14 mouse cellular contexts compared by ENCODE assay signal in the genomic region with DNA sequence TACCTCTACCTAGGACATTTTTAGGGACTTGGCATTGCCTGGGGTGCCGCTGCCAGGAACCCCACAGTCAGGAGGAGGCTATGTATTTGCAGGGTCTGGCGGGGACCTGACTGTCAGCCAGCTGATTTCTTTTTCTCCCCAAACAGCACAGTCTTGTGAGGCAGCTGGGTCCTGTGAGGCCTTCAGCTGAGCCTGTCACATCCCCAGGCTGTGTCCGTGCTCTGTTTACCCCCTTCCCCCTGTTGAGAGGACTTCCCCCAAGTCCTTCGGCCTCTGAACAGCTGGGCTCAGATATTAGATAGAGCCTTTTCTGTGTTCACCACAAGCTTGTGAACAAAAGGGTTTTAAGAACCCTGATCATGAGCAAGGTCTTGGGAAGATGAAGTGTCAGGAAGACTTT. TPM values are rescaled to one million over a fixed set of nuclear protein-coding genes. Genes with fewer than 3 reads are reported as not detected.
DNase-seq lines count a peak whose midpoint lies in the region; ATAC-seq lines count a peak whose summit lies in the region.
"Had no signal": no experiment of that assay in that cellular context is flagged by ENCODE, and none has a peak within 500 bp of the region (broad histone marks: within the 10 kb centered on the region; RNA-seq: fewer than 3 reads in every experiment).

No protein-coding gene starts in this region.

- no peaks in the 10 kb centered on the region for H3K9me3 ChIP-seq in kidney, embryonic 15.5 days (replicated peaks)
- H3K9me3 ChIP-seq: limb, embryonic 12.5 days had no signal

- no peak overlapping the region for H3K4me3 ChIP-seq in kidney, embryonic 15.5 days (replicated peaks)
- H3K4me3 ChIP-seq: limb, embryonic 12.5 days had no signal

- H3K9ac ChIP-seq in kidney, embryonic 15.5 days, result no peak overlapping the region

- H3K4me2 ChIP-seq in kidney, embryonic 15.5 days, result no peak overlapping the region
- H3K4me2 ChIP-seq: limb, embryonic 12.5 days had no signal

- H3K27ac ChIP-seq in kidney, embryonic 15.5 days, result peak overlapping the region; percentile 58
- H3K27ac ChIP-seq: limb, embryonic 12.5 days had no signal

- ATAC-seq in kidney, embryonic 15.5 days (replicated peaks; ENCODE audit: low FRiP score), result peak; percentile 24; the same call in 1 of the 2 replicates
- ATAC-seq: inflammation-experienced regulatory T-cells, adult 6 months had no signal

- 36% methylated on average over 4 of the region's 4 CpGs for WGBS in kidney, embryonic 15.5 days

- H3K4me1 ChIP-seq in kidney, embryonic 15.5 days, result peaks cover 31% of the 10 kb centered on the region

- H3K27me3 ChIP-seq in kidney, embryonic 15.5 days, result no peaks in the 10 kb centered on the region

- DNase-seq in embryo, embryonic 10.5 days (ENCODE audit: low spot score), result peak; percentile 27
- DNase-seq in embryo, embryonic 11 days, result no peak
- no peak for DNase-seq in kidney, adult 9 months
- peak; percentile 48 for DNase-seq in lung, postnatal 10 days
- DNase-seq in lung, postnatal 14 days, result no peak
- peak; percentile 16 to 71 for DNase-seq in lung, postnatal 4 days
- no peak for DNase-seq in layer of hippocampus, adult 8-10 months (ENCODE audit: low spot score in 2 of 2)
- DNase-seq: cerebellum, adult 11-12 months; heart, adult 18-20 months; layer of hippocampus, postnatal 36 days; midbrain, embryonic 14.5 days had no signal

- no peaks in the 10 kb centered on the region for H3K36me3 ChIP-seq in kidney, embryonic 15.5 days
- H3K36me3 ChIP-seq: limb, embryonic 12.5 days had no signal

RNA-seq across cellular contexts. Expression of a gene that starts 25.4 kb away (rescaled TPM):
- 666 and 667 TPM in 2 replicates for polyA plus RNA-seq in kidney, embryonic 15.5 days (2015; fragmentation: Nextera tagmentation; extraction: Ambion mirVana)
- total RNA-seq in layer of hippocampus, adult 8-10 months (2022), result 100 to 1,000 TPM in 3 of 4 experiments, 10 to 100 TPM in 1; 99.8 to 130 (median 120) TPM

Comparison
In these comparisons a context has a peak if more than half of its experiments do, and no peak if none do; other contexts are left out.
1. DNase-seq: peak in embryo, embryonic 10.5 days (single experiment), lung, postnatal 10 days (single experiment) and lung, postnatal 4 days (2 of 2); none in embryo, embryonic 11 days (single experiment), kidney, adult 9 months (single experiment), lung, postnatal 14 days (single experiment) and layer of hippocampus, adult 8-10 months (0 of 2).